In the genomic region with DNA sequence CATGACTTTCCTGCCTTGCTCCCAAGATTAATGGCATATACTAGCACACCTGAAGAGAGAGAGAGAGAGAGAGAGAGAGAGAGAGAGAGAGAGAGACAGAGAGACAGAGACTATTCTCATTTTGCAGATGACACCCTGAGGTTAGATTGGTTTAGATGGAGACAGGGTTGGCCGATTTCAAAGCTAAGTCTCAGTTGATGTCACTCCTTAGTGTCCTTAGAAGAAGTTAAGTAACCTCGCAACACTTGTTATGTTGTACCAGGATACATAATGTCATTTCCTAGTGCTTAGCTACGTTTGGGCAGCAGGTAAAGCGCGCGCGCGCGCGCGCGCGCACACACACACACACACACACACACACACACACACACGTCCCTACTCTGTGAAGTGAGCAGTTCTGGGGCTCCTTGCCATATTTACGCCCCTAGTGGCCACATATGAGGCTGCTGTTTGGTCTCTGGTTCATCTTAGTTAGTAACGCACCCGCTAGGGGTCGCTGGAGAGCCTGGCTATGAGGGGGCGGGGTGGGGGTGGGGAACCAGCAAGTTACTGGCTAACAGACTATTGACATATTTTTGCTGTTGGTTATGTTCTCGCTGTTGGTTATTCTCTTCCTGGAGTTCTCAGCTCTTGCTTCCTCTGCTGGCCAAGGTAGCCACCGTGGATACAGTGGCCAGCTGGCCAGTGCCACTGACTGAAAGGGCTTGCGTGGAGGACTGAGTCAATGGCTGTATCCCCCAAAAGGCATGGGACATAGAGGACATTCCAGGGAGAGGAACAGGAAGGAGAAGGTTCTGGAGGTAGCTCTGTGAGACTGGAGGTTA, we compare ENCODE assay signal across 1 mouse cellular context.
TF ChIP-seq lines count a peak whose summit lies in the region.

No protein-coding gene starts in this region.

TF ChIP-seq in MEL, 35 proteins besides CTCF, POLR2A, EP300 and RAD21 (continued from another document):
- TF ChIP-seq MAFK (IDR thresholded peaks at IDR 0.05; ENCODE audit: borderline replicate concordance, low read depth, low read length) (no peak), E2F4 (IDR thresholded peaks at IDR 0.05; ENCODE audit: borderline replicate concordance, low read depth, low read length) (no peak), CHD1 (IDR thresholded peaks at IDR 0.05; ENCODE audit: low read depth, low read length) (no peak), ZKSCAN1 (IDR thresholded peaks at IDR 0.05; ENCODE audit: low read depth, low read length) (no peak), SMC3 (IDR thresholded peaks at IDR 0.05; ENCODE audit: low read depth, low read length) (peak; percentile 38), MYB (IDR thresholded peaks at IDR 0.05; ENCODE audit: low read depth, low read length) (no peak), MEF2A (IDR thresholded peaks at IDR 0.05; ENCODE audit: extremely low read depth, insufficient replicate concordance, low read depth, low read length, poor library complexity, severe bottlenecking) (no peak), SIN3A (IDR thresholded peaks at IDR 0.05; ENCODE audit: low read length) (peak; percentile 43; the same call in 1 of the 2 replicates), ELF1 (IDR thresholded peaks at IDR 0.05; ENCODE audit: low read depth, low read length) (0 out of 2 replicates have a peak, but pooled peaks have one; percentile 46), RCOR1 (IDR thresholded peaks at IDR 0.05; ENCODE audit: low read depth, low read length) (no peak), USF1 (IDR thresholded peaks at IDR 0.05; ENCODE audit: low read depth, low read length) (no peak), TCF12 (IDR thresholded peaks at IDR 0.05; ENCODE audit: low read depth, low read length) (0 out of 2 replicates have a peak, but pooled peaks have one; percentile 10), POLR2AphosphoS5 (IDR thresholded peaks at IDR 0.05; ENCODE audit: borderline replicate concordance, low read depth, low read length) (no peak), JUND (IDR thresholded peaks at IDR 0.05; ENCODE audit: low read depth, low read length) (no peak), ZNF384 (IDR thresholded peaks at IDR 0.05; ENCODE audit: low read depth, low read length) (no peak), ETS1 (IDR thresholded peaks at IDR 0.05; ENCODE audit: low read depth, low read length) (0 out of 2 replicates have a peak, but pooled peaks have one; percentile 42), ZMIZ1 (IDR thresholded peaks at IDR 0.05; ENCODE audit: low read depth, low read length) (no peak), KAT2A (conservative IDR thresholded peaks at IDR 0.05; ENCODE audit: low read depth, low read length) (no peak), GATA1 (IDR thresholded peaks at IDR 0.05; ENCODE audit: low read depth, low read length) (0 out of 2 replicates have a peak, but pooled peaks have one; percentile 31), MAZ (IDR thresholded peaks at IDR 0.05; ENCODE audit: low read depth, low read length) (peak; percentile 93), POLR2AphosphoS2 (IDR thresholded peaks at IDR 0.05; ENCODE audit: low read length) (no peak), TBP (IDR thresholded peaks at IDR 0.05; ENCODE audit: low read depth, low read length) (peak; percentile 48; the same call in 1 of the 2 replicates), ZC3H11A (IDR thresholded peaks at IDR 0.05; ENCODE audit: low read depth, low read length) (no peak), MXI1 (IDR thresholded peaks at IDR 0.05; ENCODE audit: low read depth, low read length) (no peak; the same call in 1 of the 2 replicates), MAX (IDR thresholded peaks at IDR 0.05; ENCODE audit: low read length) (no peak), MYC (IDR thresholded peaks at IDR 0.05; ENCODE audit: low read depth, low read length) (no peak), CHD2 (IDR thresholded peaks at IDR 0.05; ENCODE audit: low read length) (no peak)
